16 mouse cellular contexts compared by ENCODE assay signal in genomic region chr6:48622186-48622843, GRCm38 (mm10). TPM values are rescaled to one million over a fixed set of nuclear protein-coding genes. Genes with fewer than 3 reads are reported as not detected.
"Had no signal": no experiment of that assay in that cellular context is flagged by ENCODE, and none has a peak within 500 bp of the region (broad histone marks: within the 10 kb centered on the region; RNA-seq: fewer than 3 reads in every experiment).

No protein-coding gene starts in this region.

RNA-seq across cellular contexts. Expression of gene AI854703, which starts 4.2 kb away (rescaled TPM):
- total RNA-seq: megakaryocyte, adult 5-6 weeks; monocyte, adult 5-6 weeks had no signal

RNA-seq across cellular contexts. Expression of gene Gm44965, which starts 28.6 kb away (rescaled TPM):
- total RNA-seq: megakaryocyte, adult 5-6 weeks; midbrain, postnatal 0 days; neutrophil, adult 5-6 weeks had no signal
- polyA plus RNA-seq: lung, embryonic 14.5 days; lung, embryonic 16.5 days; midbrain, embryonic 11.5 days; midbrain, embryonic 15.5 days; neural tube, embryonic 12.5 days; neural tube, embryonic 14.5 days; spleen, adult 2 months; stomach, embryonic 15.5 days; stomach, postnatal 0 days; testis, adult 2 months; thymus, adult 2 months; urinary bladder, adult 2 months had no signal
